Mouse (Mus musculus) C2C12 (cell line): Measurements from ENCODE around the gene Plce1.

Experiments used
- CEBPB ChIP-seq: IDR thresholded peaks from one replicate; pipeline ENCODE4 v1.6.1; 2011; ENCODE audit warnings: low read depth, mild to moderate bottlenecking, control low read depth, moderate library complexity
- CTCF ChIP-seq: IDR thresholded peaks from one replicate; pipeline ENCODE4 v1.5.1; 2011; ENCODE audit not compliant: control insufficient read depth, insufficient read depth, insufficient read length
- FOSL1 ChIP-seq: IDR thresholded peaks from one replicate; pipeline ENCODE4 v1.8.0; 2011; ENCODE audit warnings: mild to moderate bottlenecking, low read length; ENCODE audit not compliant: poor library complexity, insufficient read depth, severe bottlenecking
- MAX ChIP-seq: IDR thresholded peaks from one replicate; pipeline ENCODE4 v1.6.1; 2011; ENCODE audit warnings: mild to moderate bottlenecking, control low read depth
- MYOD1 ChIP-seq: IDR thresholded peaks from one replicate; pipeline ENCODE4 v1.6.1; 2011; ENCODE audit warnings: low read depth; ENCODE audit not compliant: control insufficient read depth, insufficient read length
- MYOG ChIP-seq: IDR thresholded peaks from one replicate; pipeline ENCODE4 v1.6.1; 2011; ENCODE audit not compliant: control insufficient read depth, insufficient read length; ENCODE audit errors: extremely low read depth
- USF1 ChIP-seq: IDR thresholded peaks from one replicate; pipeline ENCODE4 v1.6.1; 2011; ENCODE audit warnings: low read depth, mild to moderate bottlenecking, control low read depth, moderate library complexity

DNA sequence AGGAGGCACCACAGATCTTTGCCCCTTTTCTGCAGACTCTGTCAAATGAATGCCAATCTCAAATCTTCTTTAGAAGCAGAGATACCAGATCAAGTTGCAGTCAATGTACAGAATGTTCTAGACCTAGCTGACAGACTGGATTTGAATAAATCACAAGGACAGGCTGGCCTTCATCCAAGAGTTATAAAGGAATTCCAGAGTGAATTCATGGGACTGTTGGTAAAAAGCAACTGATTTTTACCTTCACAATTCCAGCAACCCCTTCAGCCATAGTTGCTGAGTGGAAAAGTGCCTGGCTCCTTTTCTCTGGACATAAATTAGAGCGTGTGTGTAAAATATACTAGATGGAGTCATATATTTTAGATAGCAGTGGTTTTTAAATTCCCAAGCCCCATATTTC is 102.0 kb downstream of the Plce1 start:
- no peak for TF ChIP-seq CTCF
- no peak for TF ChIP-seq MAX
- TF ChIP-seq USF1 = no peak
- no peak for TF ChIP-seq FOSL1
- TF ChIP-seq CEBPB = no peak
- no peak for TF ChIP-seq MYOG
- no peak for TF ChIP-seq MYOD1
